Mouse (Mus musculus) right cerebral cortex, adult 18-20 months (tissue): ENCODE measurements around the gene Kif27.

Experiments
- DNase-seq: peaks from one replicate; pipeline ENCODE4 v3.0.0; 2022; ENCODE audit warnings: mixed read lengths

The Kif27 gene

GRCm38 (mm10) chr13:58276256-58276655, 82.7 kb downstream of the Kif27 start:
- DNase-seq = no peak

- DNase-seq = no peak
These were observed 83.3 kb downstream of the Kif27 start, which contains the start of gene Gkap1 for GRCm38 (mm10) chr13:58275599-58275998. TSS of gene Gkap1 (minus strand) at chr13:58275699.

GRCm38 (mm10) chr13:58275076-58275475, 83.8 kb downstream of the Kif27 start:
- no peak for DNase-seq

GRCm38 (mm10) chr13:58274259-58274991, 84.5 kb downstream of the Kif27 start:
- DNase-seq = peak; percentile 45

GRCm38 (mm10) chr13:58273411-58274258, 85.3 kb downstream of the Kif27 start:
- DNase-seq = peak; percentile 5

GRCm38 (mm10) chr13:58266864-58267263, 92.1 kb downstream of the Kif27 start:
- DNase-seq = no peak

- no peak for DNase-seq
These were observed 95.4 kb downstream of the Kif27 start for GRCm38 (mm10) chr13:58263546-58263945.

GRCm38 (mm10) chr13:58261674-58262073, 97.2 kb downstream of the Kif27 start:
- no peak for DNase-seq

GRCm38 (mm10) chr13:58253268-58253667, 105.7 kb downstream of the Kif27 start:
- DNase-seq = no peak

GRCm38 (mm10) chr13:58248957-58249356, 110.0 kb downstream of the Kif27 start:
- no peak for DNase-seq
